Mouse (Mus musculus) neutrophil, adult 5-6 weeks (primary cell): Measurements from ENCODE around the gene Dynlt3. TPM values are rescaled to one million over a fixed set of nuclear protein-coding genes. Genes with fewer than 3 reads are reported as not detected.
"Not testable (repeated sequence)": the region's sequence is repeated elsewhere in the genome, so short reads cannot be mapped to it uniquely, and the experiment has no call there.

Experiments
- ATAC-seq: fragments of 151-379, 151-347 bp; 2 replicates; pipeline ENCODE4 v1.8.0; 2017; ENCODE audit warnings: mild to moderate bottlenecking, moderate TSS enrichment; ENCODE audit not compliant: insufficient number of reproducible peaks, poor library complexity, low FRiP score, severe bottlenecking; ENCODE audit errors: extremely low read depth
- total RNA-seq: library from RNA; stranded (forward); fragments of 200-1000 nt; gene quantifications from 2 replicates; pipeline ENCODE4 v1.2.3, GENCODE M21; 2017

Dynlt3 gene
- 68.6 and 71.1 TPM in 2 replicates for total RNA-seq

- peak; percentile 97 for ATAC-seq
Measured at GRCm38 (mm10) chrX:9662391-9663111, at the start of gene Dynlt3. Gene Dynlt3 (minus strand): TSS chrX:9663003.

DNA sequence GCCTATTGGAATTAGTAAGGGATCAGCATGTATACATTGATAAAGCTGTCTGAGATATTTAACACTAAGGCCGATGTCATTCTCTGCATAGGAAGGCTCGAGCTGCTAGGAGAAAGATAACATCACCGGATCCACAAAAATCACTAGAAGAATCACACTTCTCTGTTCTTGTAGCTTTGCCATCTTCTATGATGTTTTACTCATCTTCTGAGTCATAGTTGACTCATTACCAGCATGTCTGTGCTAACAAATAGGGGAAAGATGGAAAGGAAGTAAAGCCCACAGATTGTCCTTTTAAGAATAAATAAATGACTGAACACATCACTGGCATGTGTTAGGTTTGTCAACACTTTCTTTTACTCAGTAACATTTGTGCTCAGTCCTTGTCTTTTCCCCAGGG lies 37.0 kb upstream of the Dynlt3 start:
- ATAC-seq = no peak

DNA sequence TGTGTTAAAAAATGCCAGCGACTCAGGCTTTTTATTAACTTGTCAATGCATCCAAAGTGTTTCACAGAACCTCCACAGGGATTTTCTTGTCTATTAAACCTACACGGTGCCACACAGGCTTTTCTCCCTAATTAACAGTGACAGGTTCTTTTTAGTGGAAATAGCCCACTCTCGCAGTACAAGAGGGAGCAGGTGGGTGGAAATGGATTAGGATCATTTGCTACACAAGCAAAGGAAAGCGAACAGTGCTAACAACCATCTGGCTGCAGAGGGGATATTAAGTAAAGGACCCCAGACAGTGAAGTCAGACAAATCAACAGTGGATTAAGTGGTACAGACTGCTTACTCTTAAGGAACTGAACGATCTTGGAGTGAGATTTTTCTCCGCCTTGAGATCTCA lies 33.2 kb upstream of the Dynlt3 start:
- ATAC-seq = no peak

GRCm38 (mm10) chrX:9672040-9672439 lies 9.2 kb upstream of the Dynlt3 start:
- ATAC-seq = no peak

GRCm38 (mm10) chrX:9671418-9671817 lies 8.6 kb upstream of the Dynlt3 start:
- peak; percentile 61; the same call in 1 of the 2 replicates for ATAC-seq

DNA sequence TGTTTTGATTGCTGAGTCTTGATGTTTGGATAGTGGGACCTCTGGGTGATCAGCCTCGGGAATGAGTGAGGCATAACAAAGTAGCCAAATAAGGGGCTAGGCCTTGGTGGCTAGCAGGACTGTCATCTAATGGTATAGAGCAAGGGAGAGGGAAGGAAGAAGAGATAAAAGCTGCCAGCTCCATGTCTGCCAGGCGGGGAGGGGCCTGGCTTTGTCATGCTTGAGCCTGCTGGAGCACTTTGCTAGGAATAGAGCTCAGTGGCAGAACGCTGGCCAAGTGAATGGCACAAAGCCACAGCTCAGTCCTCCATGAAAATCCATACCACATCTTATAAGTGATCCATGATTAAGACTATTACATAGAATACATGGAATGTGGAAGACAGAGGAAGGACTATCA lies 10.0 kb downstream of the Dynlt3 start:
- no peak for ATAC-seq

DNA sequence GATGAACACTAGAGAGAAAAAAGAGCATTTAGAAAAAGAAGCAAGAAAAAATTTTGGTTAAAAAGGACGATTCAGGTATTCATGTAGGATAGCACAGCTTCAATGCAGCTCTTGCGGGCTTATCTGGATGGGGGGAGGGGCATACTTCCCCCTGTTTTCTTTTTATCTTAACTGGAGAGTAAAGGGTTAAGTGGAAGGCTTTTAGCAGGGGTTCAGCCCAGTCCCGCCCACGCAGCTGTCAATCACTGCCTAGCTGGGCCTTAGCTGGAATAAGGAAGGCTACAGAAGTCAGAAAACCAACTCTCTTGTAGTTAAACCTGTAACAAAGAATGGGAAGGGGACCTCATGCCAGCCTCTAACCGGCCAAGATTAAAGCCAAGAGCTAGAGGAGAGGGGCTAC lies 22.2 kb downstream of the Dynlt3 start:
- ATAC-seq = not testable (repeated sequence)

DNA sequence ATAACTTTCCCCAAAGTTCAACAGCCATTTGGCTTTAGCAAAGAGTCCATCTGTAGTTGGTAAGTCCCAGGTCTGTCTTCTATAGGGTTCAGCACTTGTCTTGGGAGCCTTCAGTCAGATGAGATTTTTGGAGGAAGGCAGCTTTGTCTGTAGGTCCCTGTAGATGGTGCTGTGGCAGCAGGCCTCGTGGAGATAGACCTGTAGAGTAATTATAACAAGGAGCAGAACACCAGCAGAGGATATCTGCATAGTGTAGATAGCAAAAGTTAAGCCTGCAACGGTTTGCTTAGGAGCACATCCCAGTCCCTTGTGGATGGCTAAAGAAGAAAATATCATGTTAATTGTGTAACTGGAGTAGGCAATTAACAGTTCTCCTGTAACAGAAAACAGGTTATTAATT lies 22.7 kb downstream of the Dynlt3 start:
- ATAC-seq = not testable (repeated sequence)

Other genes starting within 250 kb of the Dynlt3 start
- 161 and 162 TPM in 2 replicates for gene Cybb, start 175.2 kb downstream of the Dynlt3 start, total RNA-seq
- gene H2al1o, start 90.6 kb downstream of the Dynlt3 start, total RNA-seq = not detected in 2 replicates
- not detected in 2 replicates for gene Hypm, start 183.9 kb upstream of the Dynlt3 start, total RNA-seq
- gene H2al3, start 186.7 kb upstream of the Dynlt3 start, total RNA-seq = not detected in 2 replicates
- not detected in 2 replicates for gene Sytl5, start 222.6 kb upstream of the Dynlt3 start, total RNA-seq